Mouse (Mus musculus) spleen, postnatal 4 days (tissue): ENCODE results near the gene Rcn1.
A peak's percentile ranks its signal among the peaks of the same experiment; 100 is the strongest.

Experiments
- DNase-seq, 2 experiments: peaks; one replicate each; pipeline ENCODE4 v3.0.0; 2022; ENCODE audit warnings: low spot score in 2 of 2

Rcn1 gene

GRCm38 (mm10) chr2:105399085-105399891, at the start of gene Rcn1:
Gene Rcn1 (minus strand): TSS chr2:105399319.
- DNase-seq = peak; percentile 63 to 68

DNA sequence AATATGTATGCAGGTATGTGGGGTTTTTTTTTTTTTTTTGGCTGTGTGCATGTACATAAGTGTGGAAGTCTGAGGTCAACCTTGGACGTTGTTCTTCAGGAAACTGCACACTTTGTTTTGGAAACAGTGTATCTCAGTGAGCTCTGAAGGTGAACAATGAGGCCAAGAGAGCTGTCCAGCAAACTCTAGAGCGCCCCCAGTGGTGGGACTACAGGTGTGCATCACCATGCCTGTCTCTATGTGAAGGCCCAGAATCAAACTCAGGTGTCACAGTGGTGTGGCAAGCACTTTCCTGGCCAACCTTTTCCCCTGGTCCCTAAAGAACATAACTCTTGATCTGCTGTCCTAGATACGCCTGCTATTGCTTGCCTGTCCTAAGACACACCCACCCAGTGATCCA, 45.0 kb upstream of the Rcn1 start:
- peak in 1 of 2 experiments; percentile 63 for DNase-seq

GRCm38 (mm10) chr2:105439022-105439421, 39.9 kb upstream of the Rcn1 start:
- DNase-seq = no peak

GRCm38 (mm10) chr2:105438525-105438924, 39.4 kb upstream of the Rcn1 start:
- no peak for DNase-seq

DNA sequence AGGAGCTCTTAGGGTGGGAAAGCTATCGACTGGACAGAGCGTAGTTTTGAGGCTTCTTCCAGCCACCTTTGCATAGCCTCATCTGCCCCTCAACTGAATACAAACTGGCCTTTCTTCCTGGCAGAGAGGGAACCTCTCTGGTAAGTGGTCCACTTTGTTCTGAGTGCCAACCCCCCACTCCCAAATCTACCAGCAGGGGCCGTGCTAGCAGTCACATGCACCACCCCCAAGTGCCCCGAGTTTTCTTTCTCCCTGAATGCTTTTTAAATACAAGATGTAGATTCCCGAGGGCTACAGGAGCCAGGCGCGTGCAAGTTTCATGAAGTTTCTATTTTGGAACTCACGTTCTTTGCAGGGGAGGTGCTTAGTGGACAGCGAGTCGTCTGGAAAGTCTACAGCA, 33.8 kb upstream of the Rcn1 start:
- DNase-seq = no peak

DNA sequence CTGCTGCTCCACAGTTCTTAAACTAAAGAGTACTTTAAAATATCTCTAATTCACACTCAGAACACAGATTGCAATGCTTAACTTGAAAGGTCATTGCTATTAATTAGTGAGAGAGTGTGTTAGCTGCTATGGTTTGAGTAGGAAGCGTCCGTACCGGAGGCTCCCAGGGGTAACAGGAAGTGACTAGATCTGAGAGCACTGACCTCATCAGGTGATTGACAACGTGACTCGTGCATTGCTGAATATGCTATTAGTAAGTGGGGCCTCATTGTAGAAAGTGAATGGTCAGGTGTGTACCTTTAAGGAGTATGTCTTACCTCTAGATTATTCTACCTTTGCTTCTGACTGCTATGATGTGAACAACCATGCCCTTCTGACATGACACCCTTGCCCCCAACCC, 31.3 kb upstream of the Rcn1 start:
- no peak for DNase-seq

- DNase-seq = no peak
Measured at GRCm38 (mm10) chr2:105429899-105430298, 30.8 kb upstream of the Rcn1 start.

- no peak for DNase-seq
Measured at GRCm38 (mm10) chr2:105428467-105428866, 29.3 kb upstream of the Rcn1 start.

DNA sequence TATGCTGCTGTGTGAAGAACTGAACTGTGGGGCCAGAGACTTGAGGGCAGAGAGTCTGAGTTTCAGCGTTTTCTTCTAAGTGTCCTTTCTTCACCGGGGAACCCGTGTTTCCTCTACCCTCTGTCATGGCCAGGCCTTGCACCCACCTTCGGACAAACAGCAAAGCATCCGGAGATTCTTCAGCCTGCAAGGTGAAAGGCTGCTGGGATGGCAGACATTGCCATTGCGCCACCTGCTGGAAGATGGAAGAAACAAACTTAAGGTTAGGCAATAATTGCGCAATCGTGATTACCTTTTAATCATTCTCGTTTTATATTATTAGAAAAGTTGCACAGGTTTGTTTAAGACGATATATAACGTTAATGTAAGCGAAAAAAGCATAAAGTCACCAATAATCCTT, 28.9 kb upstream of the Rcn1 start:
- peak; percentile 37 to 82 for DNase-seq

GRCm38 (mm10) chr2:105427447-105427846, 28.3 kb upstream of the Rcn1 start:
- DNase-seq = no peak

- DNase-seq = no peak
Measured at GRCm38 (mm10) chr2:105418629-105419227, 19.6 kb upstream of the Rcn1 start.

- DNase-seq = no peak
Measured at GRCm38 (mm10) chr2:105417663-105418062, 18.5 kb upstream of the Rcn1 start.

GRCm38 (mm10) chr2:105416660-105417348, 17.7 kb upstream of the Rcn1 start:
- no peak for DNase-seq

- DNase-seq = no peak
Measured at GRCm38 (mm10) chr2:105416046-105416659, 17.0 kb upstream of the Rcn1 start.

DNA sequence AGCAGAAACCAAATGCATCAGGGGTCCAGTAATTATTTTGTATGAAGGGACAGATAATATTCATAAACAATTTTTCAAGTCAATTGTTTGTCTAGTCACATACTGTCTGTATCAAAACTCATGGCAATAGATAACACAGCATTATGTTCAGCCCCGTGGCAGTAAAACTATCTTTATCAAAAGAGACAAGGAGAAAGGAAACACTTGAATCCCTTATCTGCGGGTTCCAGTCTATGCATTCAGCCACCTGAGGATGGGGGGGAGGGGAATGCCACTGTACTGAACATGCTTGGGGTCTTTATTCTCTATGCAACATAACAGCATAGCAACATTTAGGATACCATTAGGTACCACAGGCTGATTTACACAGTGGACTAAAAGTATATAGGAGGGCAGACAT, 15.2 kb upstream of the Rcn1 start:
- no peak for DNase-seq

DNA sequence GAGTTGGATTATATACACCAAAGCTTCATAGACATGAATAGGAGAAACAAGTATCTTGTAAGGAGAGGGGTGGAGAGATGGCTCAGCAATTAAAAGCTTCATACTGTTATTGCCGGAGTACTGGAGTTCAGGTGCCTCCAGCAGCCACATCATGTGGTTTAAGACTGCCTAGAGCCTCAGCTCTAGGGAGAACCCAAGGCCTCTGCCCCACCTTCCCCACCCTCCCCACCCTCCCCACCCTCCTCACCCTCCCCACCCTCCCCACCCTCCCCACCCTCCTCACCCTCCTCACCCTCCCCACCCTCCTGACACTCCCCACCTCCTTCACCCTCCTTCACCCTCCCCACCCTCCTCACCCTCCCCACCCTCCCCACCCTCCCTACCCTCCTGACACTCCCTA, 10.1 kb upstream of the Rcn1 start:
- no peak for DNase-seq

- no peak for DNase-seq
Measured at GRCm38 (mm10) chr2:105408511-105408910, 9.4 kb upstream of the Rcn1 start.

- DNase-seq = no peak
Measured at GRCm38 (mm10) chr2:105402180-105402579, 3.1 kb upstream of the Rcn1 start.

- DNase-seq = no peak
Measured at GRCm38 (mm10) chr2:105400558-105400957, 1.4 kb upstream of the Rcn1 start.

DNA sequence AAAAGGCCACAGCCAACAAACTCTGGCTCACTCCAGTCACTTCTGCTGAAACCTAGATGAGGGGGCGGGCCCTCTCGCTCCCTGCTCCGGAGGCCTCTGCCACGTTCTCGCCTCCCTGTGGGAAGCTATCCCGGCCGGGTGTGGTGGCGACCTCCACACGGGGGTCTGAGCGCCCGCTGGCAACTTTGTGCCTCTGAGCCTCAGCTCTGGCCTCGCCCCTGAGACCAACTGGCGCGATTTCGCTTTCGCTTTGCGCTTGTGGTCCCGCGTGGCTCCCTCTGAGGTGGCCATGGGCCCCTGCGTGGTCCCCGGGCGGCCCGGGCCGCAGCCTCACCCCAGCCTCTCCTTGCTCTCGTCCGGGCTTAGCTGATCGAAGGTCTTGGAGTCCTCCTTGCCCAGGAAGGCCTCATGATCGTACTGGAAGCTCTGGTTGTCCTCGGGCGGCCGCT, 459 bp downstream of the Rcn1 start:
- peak; percentile 18 to 74 for DNase-seq

- DNase-seq = no peak
Measured at GRCm38 (mm10) chr2:105397446-105398211, 1.5 kb downstream of the Rcn1 start.

- no peak for DNase-seq
Measured at GRCm38 (mm10) chr2:105396066-105396465, 3.1 kb downstream of the Rcn1 start.
